Mouse (Mus musculus): ENCODE measurements around the gene Cmtm6.

GRCm38 (mm10) chr9:114731871-114732682 lies 1.2 kb downstream of the Cmtm6 start:
- no peak for TF ChIP-seq CTCF (IDR thresholded peaks at IDR 0.05; ENCODE audit: low read depth)
- TF ChIP-seq EP300 (IDR thresholded peaks at IDR 0.05; ENCODE audit: low read depth), result no peak

All from liver, embryonic 14.5 days (tissue).